Mouse (Mus musculus): ENCODE data around the gene Zfp583. TPM values are rescaled to one million over a fixed set of nuclear protein-coding genes. Genes with fewer than 3 reads are reported as not detected.

Gene Zfp583
- total and polyA plus RNA-seq, 2 experiments from 2014 or later: 3.1 TPM

DNA sequence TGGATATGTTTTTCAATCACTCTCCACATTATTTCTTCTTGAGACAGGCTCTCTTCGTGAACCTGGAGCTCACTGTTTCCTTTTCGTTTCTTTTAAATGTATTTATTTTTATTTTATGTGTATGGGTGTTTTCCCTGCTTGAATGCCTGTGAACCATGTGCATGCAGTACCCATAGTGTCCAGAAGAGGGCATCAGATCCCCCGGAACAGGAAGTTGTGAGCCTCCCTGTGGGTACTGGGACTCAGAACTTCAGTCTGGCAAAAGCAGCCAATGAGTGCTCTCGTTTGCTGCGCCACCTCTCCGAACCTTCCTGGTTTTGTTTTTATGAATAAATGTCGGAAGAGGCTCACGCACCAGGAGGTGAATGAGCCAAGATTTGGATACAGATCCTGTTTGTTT is 65.4 kb downstream of the Zfp583 start:
- ATAC-seq (ENCODE audit: insufficient read depth, low read depth) (no peak), DNase-seq (ENCODE audit: low spot score) (no peak)
- no peak overlapping the region for H3K9ac ChIP-seq (replicated peaks; ENCODE audit: low read depth, low read length)
- TF ChIP-seq CTCF (IDR thresholded peaks at IDR 0.05; ENCODE audit: low read depth) (peak; percentile 33), EP300 (IDR thresholded peaks at IDR 0.05; ENCODE audit: low read depth) (no peak)
- no peak overlapping the region for H3K4me3 ChIP-seq (ENCODE audit: low read depth, low read length)
- no peaks in the 10 kb centered on the region for H3K36me3 ChIP-seq (replicated peaks; ENCODE audit: control insufficient read depth, insufficient read depth, low read length)
- H3K4me2 ChIP-seq (ENCODE audit: low read depth, low read length): no peak overlapping the region
- H3K27ac ChIP-seq (ENCODE audit: low read depth): no peak overlapping the region
- no peaks in the 10 kb centered on the region for H3K27me3 ChIP-seq (ENCODE audit: control insufficient read depth, insufficient read depth, low read length)
- no peaks in the 10 kb centered on the region for H3K9me3 ChIP-seq (replicated peaks; ENCODE audit: control insufficient read depth, low read length)
- 58% methylated on average over 8 of the region's 8 CpGs for WGBS
- no peaks in the 10 kb centered on the region for H3K4me1 ChIP-seq (ENCODE audit: control insufficient read depth, insufficient read depth)

Other genes with a start within 250 kb of the Zfp583 start
- gene Zfp787, start 175.3 kb downstream of the Zfp583 start, total RNA-seq (2014; rRNA removed; ENCODE audit: low replicate concordance): 84.1 and 86.2 TPM in 2 replicates
- gene Zfp787, start 175.3 kb downstream of the Zfp583 start, polyA plus RNA-seq (2015; fragmentation: Nextera tagmentation; extraction: Ambion mirVana): 37.6 and 38.5 TPM in 2 replicates
- 24.2 and 58.7 TPM in 2 replicates for gene Zfp444, start 159.1 kb downstream of the Zfp583 start, total RNA-seq (2014; rRNA removed; ENCODE audit: low replicate concordance)
- 20.7 and 28.0 TPM in 2 replicates for gene Zfp444, start 159.1 kb downstream of the Zfp583 start, polyA plus RNA-seq (2015; fragmentation: Nextera tagmentation; extraction: Ambion mirVana)
- not detected in 2 replicates for gene Galp, start 134.2 kb downstream of the Zfp583 start, total RNA-seq (2014; rRNA removed; ENCODE audit: low replicate concordance)
- not detected in 2 replicates for gene Galp, start 134.2 kb downstream of the Zfp583 start, polyA plus RNA-seq (2015; fragmentation: Nextera tagmentation; extraction: Ambion mirVana)
- not detected in 2 replicates for gene Zscan5b, start 109.0 kb downstream of the Zfp583 start, total RNA-seq (2014; rRNA removed; ENCODE audit: low replicate concordance)
- gene Zscan5b, start 109.0 kb downstream of the Zfp583 start, polyA plus RNA-seq (2015; fragmentation: Nextera tagmentation; extraction: Ambion mirVana): not detected in 2 replicates
- not detected in 2 replicates for gene Epp13, start 78.6 kb downstream of the Zfp583 start, total RNA-seq (2014; rRNA removed; ENCODE audit: low replicate concordance)
- gene Epp13, start 78.6 kb downstream of the Zfp583 start, polyA plus RNA-seq (2015; fragmentation: Nextera tagmentation; extraction: Ambion mirVana): not detected in 2 replicates
- gene Zfp667, start 44.7 kb downstream of the Zfp583 start, total RNA-seq (2014; rRNA removed; ENCODE audit: low replicate concordance): 0.95 and 2.7 TPM in 2 replicates
- gene Zfp667, start 44.7 kb downstream of the Zfp583 start, polyA plus RNA-seq (2015; fragmentation: Nextera tagmentation; extraction: Ambion mirVana): 3.3 and 4.7 TPM in 2 replicates
- gene Gm3854, start 12.5 kb upstream of the Zfp583 start, total RNA-seq (2014; rRNA removed; ENCODE audit: low replicate concordance): not detected in 2 replicates
- 0.44 and 0.51 TPM in 2 replicates for gene Gm3854, start 12.5 kb upstream of the Zfp583 start, polyA plus RNA-seq (2015; fragmentation: Nextera tagmentation; extraction: Ambion mirVana)
- 0.11 TPM in 1 of 2 replicates, not detected in the other for gene Zfp78, start 32.0 kb upstream of the Zfp583 start, total RNA-seq (2014; rRNA removed; ENCODE audit: low replicate concordance)
- gene Zfp78, start 32.0 kb upstream of the Zfp583 start, polyA plus RNA-seq (2015; fragmentation: Nextera tagmentation; extraction: Ambion mirVana): 0.94 and 1.3 TPM in 2 replicates
- gene Zfp28, start 52.0 kb upstream of the Zfp583 start, total RNA-seq (2014; rRNA removed; ENCODE audit: low replicate concordance): 2.5 and 5.3 TPM in 2 replicates
- 6.9 and 8.0 TPM in 2 replicates for gene Zfp28, start 52.0 kb upstream of the Zfp583 start, polyA plus RNA-seq (2015; fragmentation: Nextera tagmentation; extraction: Ambion mirVana)
- not detected in 2 replicates for gene Smim17, start 67.4 kb upstream of the Zfp583 start, total RNA-seq (2014; rRNA removed; ENCODE audit: low replicate concordance)
- 0.12 and 0.21 TPM in 2 replicates for gene Smim17, start 67.4 kb upstream of the Zfp583 start, polyA plus RNA-seq (2015; fragmentation: Nextera tagmentation; extraction: Ambion mirVana)
- gene Gm20715, start 79.0 kb upstream of the Zfp583 start, total RNA-seq (2014; rRNA removed; ENCODE audit: low replicate concordance): not detected in 2 replicates
- not detected in 2 replicates for gene Gm20715, start 79.0 kb upstream of the Zfp583 start, polyA plus RNA-seq (2015; fragmentation: Nextera tagmentation; extraction: Ambion mirVana)
- gene Olfr1344, start 107.4 kb upstream of the Zfp583 start, total RNA-seq (2014; rRNA removed; ENCODE audit: low replicate concordance): not detected in 2 replicates
- gene Olfr1344, start 107.4 kb upstream of the Zfp583 start, polyA plus RNA-seq (2015; fragmentation: Nextera tagmentation; extraction: Ambion mirVana): not detected in 2 replicates
- gene Olfr1336, start 124.9 kb upstream of the Zfp583 start, total RNA-seq (2014; rRNA removed; ENCODE audit: low replicate concordance): not detected in 2 replicates
- gene Olfr1336, start 124.9 kb upstream of the Zfp583 start, polyA plus RNA-seq (2015; fragmentation: Nextera tagmentation; extraction: Ambion mirVana): not detected in 2 replicates
- gene Olfr1346, start 135.8 kb upstream of the Zfp583 start, total RNA-seq (2014; rRNA removed; ENCODE audit: low replicate concordance): not detected in 2 replicates
- not detected in 2 replicates for gene Olfr1346, start 135.8 kb upstream of the Zfp583 start, polyA plus RNA-seq (2015; fragmentation: Nextera tagmentation; extraction: Ambion mirVana)
- not detected in 2 replicates for gene Olfr5, start 155.7 kb upstream of the Zfp583 start, total RNA-seq (2014; rRNA removed; ENCODE audit: low replicate concordance)
- gene Olfr5, start 155.7 kb upstream of the Zfp583 start, polyA plus RNA-seq (2015; fragmentation: Nextera tagmentation; extraction: Ambion mirVana): not detected in 2 replicates
- not detected in 2 replicates for gene Olfr1347, start 168.5 kb upstream of the Zfp583 start, total RNA-seq (2014; rRNA removed; ENCODE audit: low replicate concordance)
- not detected in 2 replicates for gene Olfr1347, start 168.5 kb upstream of the Zfp583 start, polyA plus RNA-seq (2015; fragmentation: Nextera tagmentation; extraction: Ambion mirVana)
- gene Olfr1348, start 177.5 kb upstream of the Zfp583 start, total RNA-seq (2014; rRNA removed; ENCODE audit: low replicate concordance): not detected in 2 replicates
- not detected in 2 replicates for gene Olfr1348, start 177.5 kb upstream of the Zfp583 start, polyA plus RNA-seq (2015; fragmentation: Nextera tagmentation; extraction: Ambion mirVana)
- gene Olfr1349, start 191.7 kb upstream of the Zfp583 start, total RNA-seq (2014; rRNA removed; ENCODE audit: low replicate concordance): not detected in 2 replicates
- gene Olfr1349, start 191.7 kb upstream of the Zfp583 start, polyA plus RNA-seq (2015; fragmentation: Nextera tagmentation; extraction: Ambion mirVana): not detected in 2 replicates
- gene Olfr1350, start 233.6 kb upstream of the Zfp583 start, total RNA-seq (2014; rRNA removed; ENCODE audit: low replicate concordance): not detected in 2 replicates
- not detected in 2 replicates for gene Olfr1350, start 233.6 kb upstream of the Zfp583 start, polyA plus RNA-seq (2015; fragmentation: Nextera tagmentation; extraction: Ambion mirVana)